Mouse (Mus musculus) retina, postnatal 1 day (tissue): ENCODE data around the gene Sipa1l1.

Source experiments
- DNase-seq: peaks from one replicate; pipeline ENCODE4 v3.0.0-alpha.2; 2012

Gene Sipa1l1

DNA sequence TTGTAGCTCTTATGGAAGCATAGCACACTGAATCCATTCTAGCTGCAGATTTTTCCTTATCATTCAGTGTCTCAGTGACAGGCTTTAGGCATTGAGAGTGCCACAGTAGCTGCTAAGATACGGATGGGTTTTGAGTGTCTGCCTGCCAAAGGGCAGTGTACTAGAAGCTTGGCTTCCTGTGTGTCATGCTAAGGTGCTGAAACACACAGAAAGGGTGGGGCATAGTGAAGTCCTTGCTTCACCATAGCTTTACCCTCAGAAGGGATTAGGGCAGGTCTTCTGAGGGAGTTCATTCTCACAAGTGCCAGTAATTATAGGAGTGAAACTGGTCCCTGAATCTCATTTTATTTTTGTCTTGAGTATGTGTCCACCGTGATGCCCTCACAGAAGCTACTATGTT, 82.2 kb downstream of the Sipa1l1 start:
- no peak for DNase-seq

DNA sequence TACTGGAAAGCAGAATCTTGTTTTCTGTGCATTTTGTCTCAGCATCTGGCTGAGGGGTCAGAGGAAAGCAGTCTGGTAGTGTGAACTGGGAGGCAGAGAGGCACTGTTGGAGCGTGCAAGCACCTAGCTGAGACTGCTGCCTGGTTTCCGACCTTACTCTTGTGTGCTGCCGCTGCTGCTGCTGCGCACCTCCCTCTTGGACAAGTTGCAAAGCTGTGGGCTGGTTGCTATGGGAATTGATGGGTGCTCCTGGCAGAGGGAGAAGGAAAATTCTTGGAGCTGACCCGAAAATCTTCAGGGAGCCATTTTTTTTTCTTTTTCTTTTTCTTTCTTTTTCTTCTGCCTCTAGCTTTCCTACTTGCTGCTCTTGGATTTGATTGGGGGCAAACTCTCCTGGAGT, 85.0 kb downstream of the Sipa1l1 start:
- DNase-seq: no peak

DNA sequence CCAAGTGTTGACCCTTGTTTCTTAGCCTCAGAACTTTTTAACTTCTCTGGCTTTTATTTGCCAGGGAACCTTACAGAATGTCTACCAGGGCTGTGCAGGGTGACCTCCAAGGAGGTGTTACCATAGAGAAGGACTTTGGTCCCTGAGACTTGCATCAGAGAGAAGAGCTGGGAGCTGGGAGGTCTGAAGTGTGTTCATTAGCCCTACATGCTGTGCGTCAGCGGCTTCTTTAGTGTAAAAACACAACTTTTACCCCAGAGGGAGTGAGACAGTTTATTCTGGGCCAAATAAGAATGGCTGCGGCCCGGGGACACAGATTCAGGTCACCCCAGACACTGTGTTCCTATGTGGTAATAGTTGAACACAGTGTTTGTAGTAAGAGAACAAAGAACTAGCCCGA, 86.9 kb downstream of the Sipa1l1 start:
- no peak for DNase-seq

DNA sequence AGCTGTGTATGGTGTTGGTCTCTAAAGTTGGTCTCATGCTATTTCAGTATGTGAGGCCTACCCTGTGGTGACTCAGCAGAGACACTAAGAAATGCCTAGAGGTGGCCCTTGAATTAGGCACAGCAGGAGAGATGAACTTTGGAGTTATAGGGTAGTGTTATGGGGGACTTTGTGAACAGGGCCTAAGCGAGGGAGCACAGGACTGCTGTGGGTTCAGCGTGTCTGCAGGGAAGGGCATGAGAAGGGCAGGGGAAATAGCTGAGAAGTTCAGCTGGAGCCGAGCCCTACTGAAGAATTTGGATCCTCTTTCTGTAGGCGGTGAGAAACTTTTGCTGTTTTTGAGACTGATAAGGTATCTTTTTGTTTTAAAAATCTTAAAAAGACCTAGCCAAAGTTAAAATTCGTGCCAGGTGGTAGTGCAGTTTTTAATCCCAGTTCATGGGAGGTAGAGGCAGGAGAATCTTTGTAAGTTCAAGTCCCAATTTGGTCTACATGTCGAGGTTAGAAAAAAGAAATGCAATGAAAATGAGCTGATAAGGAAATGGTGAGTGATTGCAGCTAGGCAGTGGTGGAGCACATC, 87.9 kb downstream of the Sipa1l1 start:
- no peak for DNase-seq

DNA sequence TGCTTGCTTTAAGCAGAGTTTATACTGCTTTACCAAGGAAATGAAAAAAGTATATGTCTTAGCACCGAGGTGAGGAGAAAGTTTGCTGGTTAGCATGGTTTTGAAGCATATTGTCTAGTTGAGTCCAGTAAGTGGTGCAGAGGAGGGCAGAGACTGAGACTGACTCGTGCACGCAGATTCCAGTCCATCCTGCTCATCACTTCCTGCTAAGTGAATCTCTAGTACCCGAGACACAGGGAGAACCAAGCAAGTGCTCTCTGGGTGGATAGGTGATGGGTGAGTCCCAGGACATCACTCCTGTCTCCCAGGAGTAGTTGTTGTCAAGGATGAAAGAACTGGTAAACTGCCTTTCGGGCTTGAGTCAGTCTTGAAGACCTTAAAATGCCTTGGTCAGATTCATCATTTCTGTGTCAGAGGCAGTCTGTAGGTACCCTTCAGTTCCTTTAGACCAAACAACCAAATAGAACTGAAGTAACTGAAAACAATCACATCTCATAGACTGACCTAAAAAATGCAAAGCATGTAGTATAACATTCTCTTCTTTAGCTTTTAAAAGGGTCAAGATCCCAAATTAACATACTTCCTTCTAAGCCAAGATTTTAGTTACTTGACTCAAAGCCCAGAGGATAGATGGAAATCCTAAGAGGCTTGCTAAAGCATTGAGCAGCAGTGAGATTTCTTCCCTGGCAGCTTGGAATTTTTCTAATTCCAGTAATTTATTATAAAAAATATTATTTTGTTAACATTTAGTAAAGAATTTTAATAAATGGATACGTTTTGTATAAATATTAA, 89.1 kb downstream of the Sipa1l1 start:
- no peak for DNase-seq

DNA sequence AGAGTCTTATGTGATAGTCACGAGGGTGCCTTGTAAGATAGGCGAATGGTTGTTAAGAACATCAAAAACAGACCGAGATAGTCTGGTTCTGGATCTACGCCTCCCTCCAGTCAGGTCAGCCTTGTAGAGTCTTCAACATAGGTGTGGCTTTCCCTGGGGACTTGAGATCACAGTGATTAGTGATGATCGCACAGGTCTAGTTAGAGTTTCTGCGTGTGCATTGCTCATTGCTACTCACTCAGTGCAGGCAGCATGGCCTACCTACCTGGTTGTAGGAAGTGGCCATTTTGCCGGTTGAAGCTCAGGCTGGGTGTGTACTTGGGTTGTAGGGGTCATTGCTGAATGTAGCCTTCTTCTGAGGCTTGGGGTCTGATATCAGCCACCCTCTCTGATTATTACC, 94.3 kb downstream of the Sipa1l1 start:
- DNase-seq: no peak

DNA sequence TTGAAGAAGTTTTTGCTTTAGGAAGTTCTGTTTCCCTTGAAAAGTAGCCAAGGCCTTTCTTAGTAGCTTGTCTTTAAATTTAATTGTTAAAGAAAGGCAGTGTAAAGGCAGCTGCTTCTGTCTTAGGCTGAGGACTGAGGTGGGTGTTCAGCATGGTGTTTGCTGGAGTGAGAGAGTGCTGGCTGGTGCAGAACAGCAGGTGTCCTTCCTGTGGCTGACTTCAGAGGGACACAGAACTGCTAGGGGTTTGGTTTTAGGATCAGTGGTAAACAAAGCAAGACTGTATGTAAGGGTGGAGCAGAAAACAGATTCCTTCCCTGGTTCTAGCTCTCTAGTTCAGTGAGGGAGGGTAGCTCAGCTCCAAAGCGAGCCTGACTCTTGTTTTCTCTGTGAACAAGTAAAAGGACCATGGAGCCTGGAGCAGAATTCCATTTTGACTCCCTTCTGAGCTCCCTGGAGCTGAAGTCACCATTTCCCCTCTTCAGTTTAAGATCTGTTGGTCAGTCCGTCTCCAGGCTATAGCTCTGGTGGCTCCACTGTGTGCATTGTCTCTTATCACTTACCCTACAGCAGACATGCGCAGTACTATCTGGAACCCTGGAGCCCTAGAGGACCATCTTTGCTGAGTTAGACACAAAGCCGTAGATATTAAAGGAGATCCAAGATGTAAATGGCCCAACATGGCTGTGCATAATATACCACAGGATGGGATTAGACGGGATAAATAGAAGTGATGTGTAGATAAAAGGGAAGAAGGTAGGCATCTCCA, 95.1 kb downstream of the Sipa1l1 start:
- no peak for DNase-seq

DNA sequence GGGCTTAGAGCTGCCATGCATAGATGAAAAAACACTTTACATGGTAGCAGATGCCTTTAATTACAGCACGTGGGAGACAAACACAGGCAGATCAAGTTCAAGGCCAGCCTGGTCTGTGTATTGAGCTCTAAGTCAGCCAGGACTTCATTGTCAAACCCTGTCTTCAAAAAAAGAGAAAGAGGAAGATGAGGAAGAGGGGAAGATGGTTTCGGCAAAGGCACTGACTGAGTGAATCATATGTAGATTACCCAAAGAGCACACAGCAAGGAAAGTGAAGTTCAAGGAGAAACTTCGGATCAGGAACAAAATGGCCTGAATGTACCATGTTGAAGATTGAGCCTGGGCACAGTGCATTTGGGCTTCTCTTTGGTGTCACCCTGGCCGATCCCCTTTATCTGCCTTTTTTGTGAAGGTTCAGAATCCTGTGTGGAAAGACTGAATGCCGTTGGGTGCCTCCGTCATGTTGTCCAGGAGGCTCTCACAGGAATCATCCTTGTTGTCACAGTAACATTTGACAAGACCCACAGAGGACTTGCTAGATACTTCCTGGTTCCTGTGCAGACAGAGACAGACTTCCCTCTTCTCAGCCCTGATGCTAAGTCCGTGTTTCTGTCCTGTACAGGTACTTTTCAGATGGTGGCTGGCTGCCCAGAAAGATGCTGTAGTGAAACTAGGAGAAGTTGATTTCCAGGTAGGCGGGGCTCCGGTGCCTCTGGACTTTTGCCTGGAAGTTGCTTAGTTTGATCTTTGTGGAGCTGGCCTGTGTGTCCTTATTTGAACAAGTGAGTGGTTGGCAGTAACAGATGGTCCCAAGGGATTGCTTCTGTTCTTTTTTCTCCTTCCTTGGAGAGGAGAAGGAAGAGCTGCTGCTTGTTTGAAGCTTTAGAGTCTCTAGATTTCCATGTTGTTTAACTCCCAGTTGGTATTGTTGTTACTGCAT, 96.5 kb downstream of the Sipa1l1 start:
- no peak for DNase-seq

DNA sequence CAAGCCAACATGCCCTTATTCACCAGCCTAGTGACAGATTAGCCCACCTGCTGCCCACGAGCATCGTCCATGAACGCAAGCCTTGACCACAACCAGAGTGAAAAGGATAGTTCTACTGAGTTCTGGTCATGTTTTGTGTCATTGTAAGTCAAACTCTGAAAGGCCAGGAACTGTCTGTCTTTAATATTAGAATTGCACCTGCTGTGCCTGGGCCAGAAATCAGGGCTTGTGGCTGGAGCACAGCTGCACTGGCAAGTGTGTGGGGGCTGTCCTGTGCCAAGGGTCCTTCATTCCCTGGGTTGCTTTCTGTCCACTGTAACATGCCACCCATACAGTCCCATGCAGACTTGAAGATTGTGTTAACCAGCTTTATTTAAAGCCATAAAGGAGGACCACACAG, 102.3 kb downstream of the Sipa1l1 start:
- DNase-seq: no peak

DNA sequence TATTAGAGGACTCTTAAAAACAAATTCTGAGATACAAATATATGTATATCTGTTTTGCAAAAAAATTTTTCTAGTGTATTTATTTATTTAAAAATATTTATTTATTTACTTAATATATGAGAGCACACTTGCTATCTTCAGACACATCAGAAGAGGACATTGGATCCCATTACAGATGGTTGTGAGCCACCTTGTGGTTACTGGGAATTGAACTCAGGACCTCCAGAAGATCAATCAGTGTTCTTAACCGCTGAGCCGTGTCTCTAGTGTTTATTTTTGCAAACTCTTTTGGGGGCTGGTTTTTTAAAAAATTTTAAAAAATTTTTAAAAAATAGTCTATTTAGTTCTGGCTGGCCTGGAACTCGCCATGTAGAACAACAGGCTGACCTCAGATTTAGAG, 104.4 kb downstream of the Sipa1l1 start:
- DNase-seq: no peak

DNA sequence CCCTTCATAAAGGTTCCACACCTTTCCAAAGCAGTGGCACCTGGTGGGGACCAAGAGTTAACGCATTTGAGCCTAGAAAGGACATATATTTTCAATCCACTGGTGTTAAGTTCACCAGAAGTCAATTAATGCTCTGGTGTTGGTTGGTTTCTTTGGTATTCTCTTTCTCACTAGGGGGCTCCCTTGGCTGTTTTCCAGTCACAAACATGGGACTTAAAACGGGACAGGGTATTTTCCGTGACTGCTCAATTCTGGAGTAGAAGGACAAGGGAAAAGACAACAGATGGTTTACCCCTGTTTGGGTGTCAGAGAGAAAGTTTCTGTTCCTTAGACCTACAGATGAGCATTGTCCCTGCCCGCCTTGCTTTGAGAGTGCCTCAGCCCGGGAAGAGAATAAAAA, 105.5 kb downstream of the Sipa1l1 start:
- no peak for DNase-seq

DNA sequence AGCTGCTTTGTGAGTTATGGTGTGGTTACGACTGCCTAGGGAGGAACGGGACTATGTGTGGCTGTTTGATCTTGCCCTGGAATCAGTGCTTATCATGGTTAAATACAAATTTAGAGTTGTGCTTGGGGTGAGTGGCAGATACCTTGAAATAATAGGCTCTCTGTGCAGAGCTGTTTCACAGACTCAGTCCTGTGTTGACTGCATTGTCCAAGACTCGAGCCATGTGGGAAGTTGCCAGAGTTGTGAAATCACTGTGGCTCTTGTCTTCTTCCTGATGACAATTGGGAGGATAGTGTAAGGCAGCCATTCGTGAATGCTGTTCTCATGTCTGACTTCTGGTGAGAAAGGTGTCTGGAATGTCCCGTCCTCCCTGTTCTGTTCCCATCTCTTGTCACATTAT, 106.6 kb downstream of the Sipa1l1 start:
- DNase-seq: no peak

DNA sequence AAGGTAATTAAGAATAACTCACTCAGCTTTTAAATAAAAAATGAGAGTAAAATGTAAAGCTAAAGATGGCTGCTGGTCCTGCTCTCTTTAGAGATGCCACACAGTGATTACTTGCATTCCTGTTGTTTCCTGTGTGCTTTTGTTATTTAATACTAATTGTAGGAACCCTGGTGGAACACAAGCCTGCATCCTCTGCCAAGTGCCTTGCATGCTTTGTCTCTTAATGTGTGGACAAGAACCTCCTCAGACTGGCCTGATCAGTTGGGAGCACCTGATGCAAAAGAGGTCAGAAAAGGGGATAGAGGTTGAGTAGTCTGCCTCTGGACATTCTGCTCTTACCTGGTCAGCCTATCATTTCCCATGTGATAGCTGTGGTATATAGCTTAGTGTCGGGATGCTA, 107.5 kb downstream of the Sipa1l1 start:
- no peak for DNase-seq

DNA sequence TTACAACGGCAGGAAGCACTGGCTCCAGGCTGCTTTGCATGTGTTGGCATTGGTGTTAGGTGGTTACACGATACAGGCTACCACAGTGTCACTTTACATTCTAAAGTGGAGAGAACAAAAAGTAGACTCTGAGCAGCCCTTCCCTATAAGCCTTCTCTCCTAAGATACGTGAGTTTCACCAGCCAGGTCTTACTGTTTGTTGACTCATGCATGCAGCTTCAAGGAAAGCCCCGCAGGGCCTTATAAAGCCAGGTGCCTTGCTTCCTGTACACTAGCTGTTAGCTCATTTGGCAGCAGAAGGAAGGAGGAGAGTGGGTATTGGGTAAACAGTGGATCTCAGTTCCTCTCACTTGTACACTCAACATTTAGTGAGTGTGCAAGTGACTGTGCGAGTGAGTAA, 115.5 kb downstream of the Sipa1l1 start:
- no peak for DNase-seq

DNA sequence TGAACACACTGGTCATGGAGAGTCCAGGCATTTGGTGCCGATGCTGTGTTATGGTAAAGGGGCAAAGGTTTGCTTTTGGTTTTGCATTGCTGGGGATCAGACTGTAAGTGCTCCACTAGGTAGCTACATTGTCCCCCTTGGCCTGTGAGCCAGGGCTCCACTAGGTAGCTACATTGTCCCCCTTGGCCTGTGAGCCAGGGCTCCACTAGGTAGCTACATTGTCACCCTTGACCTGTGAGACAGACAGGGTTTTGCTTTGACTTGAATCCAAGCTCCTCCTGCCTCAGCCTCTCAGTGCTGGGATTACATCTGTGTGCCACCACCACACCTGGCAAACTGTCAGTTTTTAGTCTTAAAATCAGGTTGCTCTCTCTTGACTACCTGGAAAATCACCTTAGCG, 115.9 kb downstream of the Sipa1l1 start:
- DNase-seq: no peak

DNA sequence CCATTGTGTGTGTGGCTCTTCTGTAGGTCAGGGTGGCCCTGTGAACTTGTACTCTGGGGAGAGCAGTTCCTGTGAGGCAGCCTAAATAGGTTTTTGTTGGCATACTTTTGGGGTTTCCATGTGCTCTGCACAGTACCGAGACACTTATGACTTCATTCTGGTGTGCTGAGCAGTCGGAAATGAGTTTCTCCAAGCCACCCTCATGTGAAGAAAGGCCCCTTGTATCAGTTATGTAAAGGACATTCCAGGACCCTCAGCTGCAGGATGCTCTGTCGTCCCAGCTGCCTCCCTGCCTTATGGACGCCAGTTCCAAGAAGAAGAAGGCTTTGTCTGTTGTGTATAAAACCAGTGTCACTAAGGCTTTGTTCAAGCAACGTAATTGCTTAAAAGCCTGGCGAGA, 116.9 kb downstream of the Sipa1l1 start:
- DNase-seq: peak; percentile 78

DNA sequence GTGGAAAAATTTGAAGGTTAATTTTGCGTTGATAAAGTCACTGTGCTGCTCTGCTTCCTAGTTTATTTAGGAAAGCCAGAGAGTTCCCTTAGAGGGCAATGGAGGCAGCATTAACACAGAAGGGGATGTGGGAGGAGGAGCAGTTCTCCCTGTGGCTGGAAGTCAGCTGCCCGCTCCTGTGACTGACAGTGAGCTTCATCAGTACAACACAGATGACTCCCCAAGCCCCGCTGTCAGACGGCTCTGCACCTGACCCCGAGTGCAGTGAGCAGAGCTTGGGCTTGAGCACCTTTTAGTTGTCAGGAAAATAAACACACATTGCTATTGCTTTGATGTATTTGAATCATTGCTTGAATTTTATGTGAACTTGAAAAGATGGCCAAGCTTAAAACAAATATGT, 117.7 kb downstream of the Sipa1l1 start:
- peak; percentile 42 for DNase-seq

DNA sequence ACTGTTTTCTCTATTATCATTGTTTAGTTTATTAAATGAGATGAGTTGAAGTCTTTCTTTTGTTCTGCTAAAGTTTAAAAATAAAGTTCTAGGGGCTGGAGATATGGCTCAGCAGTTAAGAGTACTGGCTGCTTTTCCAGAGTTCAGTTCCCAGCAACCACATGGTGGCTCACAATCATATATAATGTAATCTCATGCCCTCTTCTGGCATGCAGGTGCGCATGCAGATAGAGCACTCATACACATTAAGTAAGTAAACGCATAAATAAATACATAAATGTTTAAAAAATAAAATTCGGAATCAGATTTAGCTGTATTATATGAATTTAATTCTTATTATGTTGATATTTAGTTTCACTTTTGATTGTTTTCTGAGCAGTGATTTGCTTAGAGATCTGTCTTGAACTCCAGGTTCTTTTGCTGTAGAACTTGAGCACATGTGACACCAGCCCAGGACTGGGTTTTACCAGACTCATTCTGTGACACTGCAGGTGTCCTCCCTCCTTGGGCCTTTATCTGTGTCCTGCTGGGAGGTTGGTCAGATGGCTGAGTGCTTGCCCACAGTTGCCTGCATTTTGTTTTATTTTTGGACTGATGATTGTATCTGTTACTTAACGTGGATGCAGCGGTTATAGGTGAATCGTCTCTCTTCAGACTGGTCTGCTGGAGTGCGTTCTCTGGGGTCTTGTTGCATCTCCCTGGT, 124.6 kb downstream of the Sipa1l1 start:
- no peak for DNase-seq

DNA sequence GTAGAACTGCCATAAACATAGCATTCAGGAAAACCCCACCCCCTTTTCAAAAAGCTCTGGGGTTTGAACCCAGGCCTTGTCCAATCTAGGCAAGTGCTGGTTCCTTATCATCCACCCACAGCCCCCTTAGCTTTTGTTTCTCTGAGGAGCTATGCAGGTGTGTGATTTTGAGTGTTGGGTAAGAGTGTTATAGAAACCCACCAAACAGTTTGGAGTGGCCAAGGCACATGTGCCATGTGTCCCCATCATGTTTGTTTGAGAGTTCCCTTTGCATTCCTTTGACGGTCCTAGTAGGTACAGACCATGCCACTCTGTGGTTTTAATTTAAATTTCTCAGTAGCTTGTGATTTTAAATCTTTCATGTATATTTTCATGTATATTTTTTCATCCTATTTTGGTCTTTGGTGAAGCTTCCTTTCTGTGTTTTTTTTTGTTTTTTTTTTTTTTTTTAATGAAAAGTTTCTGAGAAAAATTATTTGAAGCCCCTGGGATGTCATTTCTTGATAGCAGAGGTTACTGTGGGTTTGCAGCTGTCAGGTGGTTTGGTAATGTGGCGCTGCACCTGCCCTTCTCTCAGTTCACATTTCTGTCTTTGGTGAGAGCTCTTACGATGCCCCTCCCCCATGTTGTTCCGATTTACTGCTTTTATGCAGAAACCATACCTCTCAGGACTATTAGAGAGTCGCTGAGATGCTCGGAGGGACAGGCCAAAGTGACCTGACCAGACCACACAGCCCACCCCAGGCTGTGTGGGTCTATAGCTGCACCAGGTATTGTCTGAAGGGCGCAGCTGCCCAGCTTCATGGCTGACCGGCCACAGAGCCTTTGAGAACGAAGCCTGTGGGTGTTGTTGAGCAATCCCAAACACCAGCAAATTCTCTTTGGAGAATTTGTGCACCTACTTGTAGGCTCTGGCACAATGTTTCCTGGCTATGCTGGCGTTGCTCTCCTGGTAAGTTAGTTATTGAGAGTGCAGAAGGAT, 126.1 kb downstream of the Sipa1l1 start:
- no peak for DNase-seq

DNA sequence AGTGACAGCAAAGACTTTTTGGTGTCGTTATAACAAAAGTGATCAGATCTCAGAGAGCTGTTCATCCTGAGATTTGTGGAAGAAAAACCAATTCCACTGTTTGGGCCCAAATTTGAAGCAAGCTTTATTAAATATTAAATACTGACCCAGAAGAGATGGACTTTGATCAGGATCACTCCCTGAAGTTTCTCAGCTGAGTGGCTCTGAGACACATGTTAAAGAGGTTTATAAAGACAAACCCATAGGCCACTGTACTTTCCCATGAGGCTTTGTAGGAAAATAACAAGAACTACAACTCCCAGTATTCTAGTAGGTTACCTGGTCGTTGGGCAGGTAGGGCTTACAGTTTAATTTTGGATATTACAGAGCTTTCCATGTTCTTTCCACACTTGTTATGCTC, 127.2 kb downstream of the Sipa1l1 start:
- no peak for DNase-seq

DNA sequence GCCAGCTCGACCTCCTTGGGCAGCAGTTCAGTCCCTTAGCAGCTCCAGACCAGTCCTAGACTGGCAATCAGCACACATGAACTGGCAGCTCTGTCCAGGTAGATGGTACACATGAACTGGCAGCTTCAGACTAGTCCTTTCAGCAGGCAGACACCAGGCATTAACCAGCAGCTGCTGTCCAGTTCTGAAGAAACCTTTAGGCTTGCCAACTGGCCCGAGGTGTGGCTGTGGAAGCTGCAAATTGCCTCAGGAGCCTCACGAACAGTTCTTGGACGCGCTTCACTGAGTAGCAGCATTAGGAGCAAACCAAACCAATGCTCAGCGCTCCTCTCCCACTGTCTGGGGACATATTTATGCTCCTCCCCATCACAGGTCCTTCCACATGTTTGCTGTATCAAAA, 128.1 kb downstream of the Sipa1l1 start:
- no peak for DNase-seq
